Mouse (Mus musculus) ES-E14 (cell line): ENCODE measurements around the gene Sgsh. TPM values are rescaled to one million over a fixed set of nuclear protein-coding genes. Genes with fewer than 3 reads are reported as not detected.

Experiments used
- DNase-seq: peaks from one replicate; pipeline ENCODE4 v3.0.0-alpha.2; 2013; ENCODE audit warnings: low read depth, low spot score
- H3K27ac ChIP-seq: 2 replicates; pipeline ENCODE4 v1.5.1; 2012; ENCODE audit warnings: low read depth, mild to moderate bottlenecking, low read length, moderate library complexity, mixed read lengths; ENCODE audit not compliant: poor library complexity, insufficient read depth, severe bottlenecking
- H3K36me3 ChIP-seq: 2 replicates; pipeline ENCODE4 v1.6.1; 2012; ENCODE audit warnings: mild to moderate bottlenecking, low read length, moderate library complexity, mixed read lengths; ENCODE audit not compliant: control insufficient read depth, poor library complexity, insufficient read depth, severe bottlenecking
- H3K4me1 ChIP-seq, 2 experiments: fragments of 150-350 bp in 1 of 2; sonication (generic) in 1 of 2; 2 replicates each; pipeline ENCODE4 v1.6.1; 2012; ENCODE audit warnings: low read length in 2 of 2, mild to moderate bottlenecking in 1 of 2, mixed read lengths in 1 of 2; ENCODE audit not compliant: control insufficient read depth in 2 of 2, insufficient read depth in 2 of 2, poor library complexity in 1 of 2
- H3K4me3 ChIP-seq, 2 experiments: fragments of 150-350 bp in 1 of 2; sonication (generic) in 1 of 2; 2 replicates each; pipeline ENCODE4 v1.5.1; 2012; ENCODE audit warnings: low read length in 2 of 2, low read depth in 1 of 2, mild to moderate bottlenecking in 1 of 2, mixed read lengths in 1 of 2; ENCODE audit not compliant: insufficient read depth in 1 of 2, poor library complexity in 1 of 2, severe bottlenecking in 1 of 2
- H3K9ac ChIP-seq: 2 replicates; pipeline ENCODE4 v1.6.1; 2012; ENCODE audit warnings: low read depth, mild to moderate bottlenecking, low read length, mixed read lengths; ENCODE audit not compliant: poor library complexity, insufficient read depth, severe bottlenecking
- H3K9me3 ChIP-seq: fragments of 150-350 bp; sonication (generic); 2 replicates; pipeline ENCODE4 v1.6.1; 2012; ENCODE audit warnings: low read depth, mild to moderate bottlenecking, low read length; ENCODE audit not compliant: control insufficient read depth, insufficient read depth
- CHD2 ChIP-seq: IDR thresholded peaks from 2 replicates; pipeline ENCODE4 v1.6.1; 2014; ENCODE audit warnings: mild to moderate bottlenecking, low read depth, low read length, inconsistent platforms
- HCFC1 ChIP-seq: IDR thresholded peaks from 2 replicates; pipeline ENCODE4 v1.6.1; 2012; ENCODE audit warnings: low read length, inconsistent platforms, borderline replicate concordance; ENCODE audit not compliant: insufficient read depth
- MAFK ChIP-seq: IDR thresholded peaks from 2 replicates; pipeline ENCODE4 v1.6.1; 2014; ENCODE audit warnings: mild to moderate bottlenecking, low read depth, low read length, inconsistent platforms; ENCODE audit not compliant: insufficient read depth
- ZC3H11A ChIP-seq: IDR thresholded peaks from 2 replicates; pipeline ENCODE4 v1.6.1; 2012; ENCODE audit warnings: low read depth, mild to moderate bottlenecking, inconsistent platforms, low read length, borderline replicate concordance
- ZNF384 ChIP-seq: IDR thresholded peaks from 2 replicates; pipeline ENCODE4 v1.6.1; 2012; ENCODE audit warnings: low read depth, low read length, inconsistent platforms
- in situ Hi-C, 2 experiments: fragments of 600-800 bp; cut with MboI; formaldehyde crosslinking; loops; one replicate each; pipeline ENCODE4 v1.15.1; 2025; ENCODE audit warnings: low sequenced_read_pairs in 2 of 2, inconsistent platforms in 1 of 2; ENCODE audit not compliant: unreplicated experiment in 2 of 2
- total RNA-seq: library from RNA; depleted of rRNA; stranded (reverse); fragments of 300-350 nt; gene quantifications from 2 replicates; pipeline ENCODE4 v1.2.3, GENCODE M21; 2012

Sgsh gene
- total RNA-seq, 1 experiment: 3.4 TPM

GRCm38 (mm10) chr11:119362769-119363533 lies 7.6 kb upstream of the Sgsh start:
- Histone ChIP-seq H3K4me3 (peak overlapping the region in 1 of 2 experiments; percentile 10; a peak in 1 of 4 replicates), H3K36me3 (no peaks in the 10 kb centered on the region; the same call in 1 of the 2 replicates), H3K27ac (no peak overlapping the region; the same call in 1 of the 2 replicates), H3K4me1 (peaks cover 0 to 7% of the 10 kb centered on the region in 2 experiments; a peak in 1 of 4 replicates), H3K9me3 (no peaks in the 10 kb centered on the region), H3K9ac (peak overlapping the region; percentile 37; the same call in 1 of the 2 replicates)
- in situ Hi-C loops: no loop called here
- no peak for DNase-seq
- TF ChIP-seq CHD2: no peak
- no peak for TF ChIP-seq MAFK
- TF ChIP-seq HCFC1: no peak
- TF ChIP-seq ZNF384: no peak
- no peak for TF ChIP-seq ZC3H11A

GRCm38 (mm10) chr11:119359089-119359488 lies 3.8 kb upstream of the Sgsh start:
- Histone ChIP-seq H3K36me3 (no peaks in the 10 kb centered on the region; the same call in 1 of the 2 replicates), H3K9me3 (no peaks in the 10 kb centered on the region), H3K9ac (no peak overlapping the region), H3K4me1 (peaks cover 0 to 9% of the 10 kb centered on the region in 2 experiments; a peak in 1 of 4 replicates), H3K27ac (no peak overlapping the region), H3K4me3 (no peak overlapping the region)
- in situ Hi-C loops: no loop called here
- TF ChIP-seq ZNF384 (no peak), CHD2 (no peak), MAFK (no peak), HCFC1 (no peak), ZC3H11A (no peak)
- DNase-seq: no peak

- Histone ChIP-seq H3K4me3 (peak overlapping the region; percentile 80 to 90), H3K27ac (no peak overlapping the region), H3K4me1 (peaks cover 0 to 5% of the 10 kb centered on the region in 2 experiments; a peak in 1 of 4 replicates), H3K9me3 (no peaks in the 10 kb centered on the region), H3K36me3 (no peaks in the 10 kb centered on the region; the same call in 1 of the 2 replicates), H3K9ac (peak overlapping the region; percentile 77)
- in situ Hi-C loops: no loop called here
- TF ChIP-seq ZNF384 (no peak), HCFC1 (no peak), ZC3H11A (no peak), MAFK (no peak), CHD2 (no peak)
- no peak for DNase-seq
Measured at GRCm38 (mm10) chr11:119354798-119355442, 416 bp downstream of the Sgsh start.

GRCm38 (mm10) chr11:119353946-119354345 lies 1.4 kb downstream of the Sgsh start:
- no peak for DNase-seq
- Histone ChIP-seq H3K9ac (no peak overlapping the region), H3K27ac (no peak overlapping the region), H3K4me1 (peaks cover 0 to 5% of the 10 kb centered on the region in 2 experiments; a peak in 1 of 4 replicates), H3K9me3 (no peaks in the 10 kb centered on the region), H3K4me3 (no peak overlapping the region), H3K36me3 (no peaks in the 10 kb centered on the region)
- in situ Hi-C loops: no loop called here
- TF ChIP-seq CHD2: no peak
- TF ChIP-seq ZC3H11A: no peak
- no peak for TF ChIP-seq HCFC1
